Mouse (Mus musculus) stomach, postnatal 0 days (tissue): ENCODE data around the gene Pou4f1.

Source experiments
- CTCF ChIP-seq: IDR thresholded peaks from 2 replicates; pipeline ENCODE4 v1.5.1; 2016; ENCODE audit warnings: antibody characterized with exemption, low read depth, mild to moderate bottlenecking, moderate library complexity
- EP300 ChIP-seq: optimal IDR thresholded peaks from 2 replicates; pipeline ENCODE3; 2016; ENCODE audit warnings: antibody characterized with exemption

DNA sequence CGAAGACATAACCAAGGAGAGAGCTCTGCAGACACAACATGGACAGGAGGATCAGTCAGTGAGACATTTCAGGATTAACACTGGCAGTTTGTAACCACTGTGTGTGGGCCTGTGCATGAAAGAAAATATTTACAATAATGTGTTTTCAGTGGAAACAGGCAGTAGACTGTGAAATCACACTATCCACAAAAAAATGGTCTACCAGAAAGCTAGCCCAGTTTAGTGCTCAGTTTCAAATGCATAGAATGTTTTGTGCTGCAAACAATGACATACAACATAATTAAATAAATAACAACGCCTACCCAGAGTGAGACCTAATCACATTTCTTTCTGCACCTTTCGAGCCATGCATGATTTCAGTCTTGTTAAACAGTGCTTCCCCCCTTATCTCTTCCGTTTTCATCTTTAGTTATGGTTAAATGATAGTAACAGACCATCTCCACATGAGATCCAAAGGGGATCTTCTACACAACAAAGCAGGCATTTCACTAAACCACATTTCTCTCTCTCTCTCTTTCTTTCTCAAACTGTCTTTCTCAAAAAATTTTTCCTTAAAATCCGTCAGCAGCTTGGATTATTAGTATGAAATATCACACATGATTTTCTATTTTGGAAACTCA is 4.1 kb downstream of the Pou4f1 start:
- TF ChIP-seq CTCF (no peak), EP300 (no peak)
